Mouse (Mus musculus): ENCODE measurements around the gene Tpbpa.
"Not testable (repeated sequence)": the region's sequence is repeated elsewhere in the genome, so short reads cannot be mapped to it uniquely, and the experiment has no call there.

The Tpbpa gene

DNA sequence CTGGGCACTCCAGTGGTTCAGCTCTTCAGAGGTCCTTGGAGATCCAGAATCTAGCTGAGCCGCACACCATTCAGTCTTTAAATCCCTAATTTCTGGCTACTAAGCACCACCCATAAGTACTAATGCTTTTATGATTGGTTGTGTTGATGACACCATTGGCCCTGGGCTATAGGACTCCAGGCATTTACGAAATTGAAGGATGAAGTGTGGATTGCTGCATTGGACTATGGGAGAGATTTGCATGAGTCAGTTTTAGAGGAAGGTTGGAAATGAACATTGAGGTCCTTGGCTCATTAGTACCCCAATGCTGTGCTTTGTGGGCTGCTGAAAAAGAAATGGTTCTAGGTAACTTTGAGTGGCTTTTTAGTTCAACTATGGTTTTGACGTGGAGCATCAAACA lies at the start of gene Tpbpa:
Gene Tpbpa (minus strand): TSS at position 101 of the 400 bp plus-strand sequence.
- DNase-seq, result not testable (repeated sequence)

- not testable (repeated sequence) for DNase-seq
Measured at GRCm38 (mm10) chr13:60986915-60987314, 45.1 kb upstream of the Tpbpa start.

GRCm38 (mm10) chr13:60972319-60972718 lies 30.5 kb upstream of the Tpbpa start:
- DNase-seq, result not testable (repeated sequence)

DNA sequence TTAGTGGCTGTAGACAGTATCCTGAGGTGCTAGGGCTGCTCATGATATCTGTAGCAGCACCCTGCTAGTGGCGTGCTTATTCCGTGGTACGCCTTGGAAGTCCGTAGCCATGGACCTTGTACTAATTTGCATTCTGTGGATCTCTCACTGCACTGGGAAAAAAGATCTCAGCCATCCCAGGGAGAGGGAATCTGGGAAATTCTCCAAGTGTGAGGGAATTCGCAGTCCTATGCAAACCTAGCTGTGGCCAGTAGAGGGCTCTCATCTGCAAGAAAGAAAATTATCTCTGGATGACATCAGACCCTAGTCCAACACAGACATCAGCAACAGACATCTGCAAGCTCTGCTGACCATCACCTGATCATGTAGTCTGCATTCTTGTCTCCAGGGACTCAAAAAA lies 22.2 kb upstream of the Tpbpa start:
- DNase-seq, result not testable (repeated sequence)

- DNase-seq, result no peak
Measured at GRCm38 (mm10) chr13:60961706-60962105, 19.9 kb upstream of the Tpbpa start.

DNA sequence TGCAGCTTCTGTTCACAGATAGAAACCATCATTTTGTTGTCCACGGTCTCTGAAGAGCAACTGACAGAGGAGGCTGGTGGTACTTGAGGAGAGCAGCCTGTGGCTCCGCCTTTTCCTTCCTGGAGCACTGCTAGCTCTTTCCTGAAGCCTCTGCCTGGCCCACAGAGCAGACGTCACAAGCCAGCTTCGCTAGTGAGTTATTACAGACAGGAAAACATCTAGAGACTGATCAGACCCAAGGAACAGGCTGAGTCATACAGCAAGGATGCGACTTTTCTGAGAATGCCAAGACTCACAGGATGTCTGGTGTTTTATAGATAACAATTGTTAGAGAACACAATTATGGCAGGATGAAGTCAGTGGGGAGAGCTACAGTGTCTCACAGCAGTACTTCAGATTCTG lies 5.3 kb downstream of the Tpbpa start, which contains the start of the genes Gm49391 and Ctla2a:
Gene Gm49391 (minus strand): TSS at position 72 of the 402 bp plus-strand sequence.
Gene Ctla2a (minus strand): TSS at position 126 of the 402 bp plus-strand sequence.
- no peak for DNase-seq

GRCm38 (mm10) chr13:60935490-60935889 lies 6.3 kb downstream of the Tpbpa start, which contains the start of gene Gm49393:
Gene Gm49393, minus strand, starts transcription at chr13:60935590.
- not testable (repeated sequence) for DNase-seq

GRCm38 (mm10) chr13:60904780-60905179 lies 37.0 kb downstream of the Tpbpa start, which contains the start of gene Tpbpb:
Gene Tpbpb, minus strand, starts transcription at chr13:60904880.
- not testable (repeated sequence) for DNase-seq

GRCm38 (mm10) chr13:60897328-60897727 lies 44.5 kb downstream of the Tpbpa start, which contains the start of gene Ctla2b:
Gene Ctla2b, minus strand, starts transcription at chr13:60897447.
- no peak for DNase-seq

- not testable (repeated sequence) for DNase-seq
Measured at GRCm38 (mm10) chr13:60896794-60897193, 45.0 kb downstream of the Tpbpa start, which contains the start of gene Gm49392. Gene Gm49392, minus strand, starts transcription at chr13:60896894.

DNA sequence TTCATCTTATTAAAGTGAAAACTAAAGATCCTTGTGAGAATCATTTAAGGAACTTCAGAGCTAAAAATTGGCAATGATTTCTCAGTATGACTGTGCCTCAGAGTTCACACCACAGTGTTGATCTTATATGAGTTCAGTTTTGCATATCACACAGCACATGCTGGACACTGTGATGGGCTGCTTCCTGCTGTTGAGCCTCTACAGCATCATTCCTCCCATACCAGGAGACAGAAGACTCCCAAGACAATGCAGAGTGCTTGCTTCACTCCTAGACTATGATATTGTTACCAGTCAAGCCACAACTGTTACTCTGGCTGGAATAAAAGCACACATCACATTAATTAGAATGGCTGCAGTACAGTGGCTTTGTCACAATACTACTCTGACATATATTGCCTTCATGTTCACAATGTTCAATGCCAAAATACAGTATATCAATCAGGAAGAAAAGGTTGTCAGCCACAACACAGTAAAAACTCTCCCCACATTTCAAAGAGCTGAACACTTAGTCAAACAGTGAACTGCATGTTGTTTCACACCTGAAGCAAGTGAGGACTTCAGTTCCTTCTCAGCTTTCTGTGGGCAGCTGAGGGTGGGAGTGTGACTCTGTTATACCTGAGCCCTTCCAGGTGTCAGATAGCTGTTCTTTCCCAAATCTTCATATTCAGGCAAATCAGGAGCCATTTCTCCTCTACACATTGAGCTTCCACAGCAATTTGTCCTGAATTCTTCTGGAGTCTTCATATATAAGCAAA lies 46.2 kb downstream of the Tpbpa start:
- DNase-seq, result no peak

DNA sequence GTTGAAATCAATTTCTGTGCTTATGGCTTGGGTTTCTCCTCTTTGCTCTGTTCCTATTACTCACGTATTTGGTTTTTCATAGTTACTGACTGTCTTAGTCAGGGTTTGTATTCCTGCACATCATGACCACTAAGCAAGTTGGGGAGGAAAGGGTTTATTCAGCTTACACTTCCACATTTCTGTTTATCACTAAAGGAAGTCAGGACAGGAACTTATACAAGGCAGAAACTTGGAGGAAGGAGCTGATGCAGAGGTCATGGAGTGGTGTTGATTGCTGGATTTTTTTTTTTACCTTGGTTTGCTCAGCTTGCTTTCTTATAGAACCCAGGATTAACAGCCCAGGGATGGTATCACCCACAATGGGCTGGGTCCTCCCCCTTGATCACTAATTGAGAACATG lies 49.5 kb downstream of the Tpbpa start:
- DNase-seq, result no peak
